Mouse (Mus musculus): ENCODE measurements around the gene Mphosph6.

The Mphosph6 gene

GRCm38 (mm10) chr8:117742431-117743012 is 59.2 kb downstream of the Mphosph6 start:
- POLR2A ChIA-PET, result interaction anchor here in 2 of 4 experiments (0.5 to 1.4 kb wide), 4 partner anchors 28 to 77 kb away, joined by 3 to 7 read pairs (median 4); partner anchors contain the start of gene Mphosph6 (in 1 of the 2)
- CTCF ChIA-PET, result interaction anchor here in 1 of 4 experiments (1.2 kb wide), 1 partner anchor 30 kb away, joined by 4 read pairs; no protein-coding TSS in a partner anchor

Data from embryonic stem cell, embryonic (primary cell).